Comparison of ENCODE assay signal across 22 mouse cellular contexts in genomic region chr19:53544923-53545561, GRCm38 (mm10). TPM values are rescaled to one million over a fixed set of nuclear protein-coding genes. Genes with fewer than 3 reads are reported as not detected.
A peak's percentile ranks its signal among the peaks of the same experiment; 100 is the strongest.
DNase-seq lines count a peak whose midpoint lies in the region; ATAC-seq lines count a peak whose summit lies in the region.
"Had no signal": no experiment of that assay in that cellular context is flagged by ENCODE, and none has a peak within 500 bp of the region (broad histone marks: within the 10 kb centered on the region; RNA-seq: fewer than 3 reads in every experiment).

No protein-coding gene starts in this region.

- H3K4me1 ChIP-seq in hindbrain, embryonic 12.5 days = peaks cover 5% of the 10 kb centered on the region
- no peaks in the 10 kb centered on the region for H3K4me1 ChIP-seq in forebrain, embryonic 16.5 days (replicated peaks; ENCODE audit: control insufficient read depth, insufficient read depth, low read length)
- H3K4me1 ChIP-seq: heart, embryonic 15.5 days had no signal

- peak; percentile 50 for ATAC-seq in activated CD4-positive, CD25-positive, alpha-beta regulatory T cell, adult 4 months
- peak; percentile 21 for ATAC-seq in inflammation-experienced regulatory T-cells, adult 6 months
- ATAC-seq in hindbrain, embryonic 12.5 days (ENCODE audit: low FRiP score) = no peak
- ATAC-seq in forebrain, embryonic 16.5 days = no peak
- ATAC-seq: forebrain, embryonic 14.5 days; intestine, postnatal 0 days had no signal

- H3K9me3 ChIP-seq in hindbrain, embryonic 12.5 days (replicated peaks) = no peaks in the 10 kb centered on the region
- no peaks in the 10 kb centered on the region for H3K9me3 ChIP-seq in forebrain, embryonic 16.5 days (ENCODE audit: control insufficient read depth, low read length)
- H3K9me3 ChIP-seq: embryonic facial prominence, embryonic 10.5 days; forebrain, embryonic 10.5 days; heart, embryonic 15.5 days had no signal

- 67% methylated on average over 4 of the region's 4 CpGs for WGBS in hindbrain, embryonic 12.5 days
- 76% methylated on average over 4 of the region's 4 CpGs for WGBS in forebrain, embryonic 16.5 days

- H3K27ac ChIP-seq in hindbrain, embryonic 12.5 days = no peak overlapping the region
- H3K27ac ChIP-seq in forebrain, embryonic 16.5 days (ENCODE audit: low read length) = no peak overlapping the region
- H3K27ac ChIP-seq: embryonic facial prominence, embryonic 10.5 days; forebrain, embryonic 10.5 days; heart, adult 2 months; heart, embryonic 15.5 days; hindbrain, embryonic 14.5 days had no signal

- H3K27me3 ChIP-seq in hindbrain, embryonic 12.5 days = no peaks in the 10 kb centered on the region
- H3K27me3 ChIP-seq in forebrain, embryonic 16.5 days (replicated peaks; ENCODE audit: control insufficient read depth, insufficient read depth, low read length) = no peaks in the 10 kb centered on the region
- H3K27me3 ChIP-seq: heart, embryonic 15.5 days had no signal

- H3K9ac ChIP-seq in hindbrain, embryonic 12.5 days = no peak overlapping the region
- H3K9ac ChIP-seq in forebrain, embryonic 16.5 days (replicated peaks; ENCODE audit: low read depth, low read length) = no peak overlapping the region
- H3K9ac ChIP-seq: heart, embryonic 15.5 days; hindbrain, embryonic 14.5 days had no signal

- peak; percentile 45 for DNase-seq in CD4-positive helper T cell, adult 2 months (ENCODE audit: low read depth, low spot score)
- DNase-seq in lung, postnatal 4 days = no peak
- DNase-seq in urinary bladder, postnatal 10 days (ENCODE audit: low spot score) = no peak
- DNase-seq: adrenal gland, postnatal 10 days; cerebellum, adult 11-12 months; cerebellum, adult 9-10 months; cerebellum, postnatal 36 days; gastrocnemius, postnatal 10 days; heart, adult 2 months; heart, postnatal 14 days had no signal

- no peak overlapping the region for H3K4me2 ChIP-seq in hindbrain, embryonic 12.5 days (replicated peaks)
- no peak overlapping the region for H3K4me2 ChIP-seq in forebrain, embryonic 16.5 days (ENCODE audit: low read length)
- H3K4me2 ChIP-seq: heart, embryonic 11.5 days; heart, embryonic 15.5 days; hindbrain, embryonic 14.5 days had no signal

- no peaks in the 10 kb centered on the region for H3K36me3 ChIP-seq in hindbrain, embryonic 12.5 days
- no peaks in the 10 kb centered on the region for H3K36me3 ChIP-seq in forebrain, embryonic 16.5 days (ENCODE audit: control insufficient read depth, insufficient read depth)

- no peak overlapping the region for H3K4me3 ChIP-seq in hindbrain, embryonic 12.5 days
- no peak overlapping the region for H3K4me3 ChIP-seq in forebrain, embryonic 16.5 days (replicated peaks; ENCODE audit: low read length)
- H3K4me3 ChIP-seq: embryonic facial prominence, embryonic 10.5 days; erythroblast, embryonic 14.5 days; forebrain, embryonic 10.5 days; heart, adult 2 months; heart, embryonic 15.5 days had no signal

RNA-seq across cellular contexts. Expression of gene Dusp5, which starts 16.1 kb away (rescaled TPM):
- polyA plus RNA-seq in activated CD4-positive, CD25-positive, alpha-beta regulatory T cell, adult 4 months (2017; shearing (Covaris generic)) = 10 to 100 TPM; 10.2 to 11.4 TPM
- 10 to 100 TPM in 1 of 3 experiments, 1 to 10 TPM in 2; 5.8 to 13.8 (median 6.4) TPM for polyA plus RNA-seq in inflammation-experienced regulatory T-cells, adult 6 months (2017; shearing (Covaris generic))
- polyA plus RNA-seq in hindbrain, embryonic 12.5 days (2016; fragmentation: Nextera tagmentation; extraction: Ambion mirVana) = 2.4 TPM in 2 replicates
- 2.4 and 3.9 TPM in 2 replicates for polyA plus RNA-seq in forebrain, embryonic 16.5 days (2015; fragmentation: Nextera tagmentation; extraction: Ambion mirVana)

RNA-seq across cellular contexts. Expression of gene Nutf2-ps1, which starts 43.8 kb away (rescaled TPM):
- polyA plus RNA-seq in activated CD4-positive, CD25-positive, alpha-beta regulatory T cell, adult 4 months (2017; shearing (Covaris generic)) = 100 to 1,000 TPM; 157 to 194 TPM
- 100 to 1,000 TPM; 144 to 258 (median 167) TPM for polyA plus RNA-seq in inflammation-experienced regulatory T-cells, adult 6 months (2017; shearing (Covaris generic))
- polyA plus RNA-seq in hindbrain, embryonic 12.5 days (2016; fragmentation: Nextera tagmentation; extraction: Ambion mirVana) = 327 and 336 TPM in 2 replicates
- polyA plus RNA-seq in forebrain, embryonic 16.5 days (2015; fragmentation: Nextera tagmentation; extraction: Ambion mirVana) = 266 and 275 TPM in 2 replicates

RNA-seq across cellular contexts. Expression of gene Smc3, which starts 55.2 kb away (rescaled TPM):
- polyA plus RNA-seq in activated CD4-positive, CD25-positive, alpha-beta regulatory T cell, adult 4 months (2017; shearing (Covaris generic)) = 10 to 100 TPM; 35.7 to 38.4 TPM
- 10 to 100 TPM; 38.7 to 43.1 (median 39.0) TPM for polyA plus RNA-seq in inflammation-experienced regulatory T-cells, adult 6 months (2017; shearing (Covaris generic))
- polyA plus RNA-seq in hindbrain, embryonic 12.5 days (2016; fragmentation: Nextera tagmentation; extraction: Ambion mirVana) = 78.1 and 82.3 TPM in 2 replicates
- polyA plus RNA-seq in forebrain, embryonic 16.5 days (2015; fragmentation: Nextera tagmentation; extraction: Ambion mirVana) = 70.4 and 79.2 TPM in 2 replicates

Comparison
In these comparisons a context has a peak if more than half of its experiments do, and no peak if none do; other contexts are left out.
1. ATAC-seq: peak in activated CD4-positive, CD25-positive, alpha-beta regulatory T cell, adult 4 months (single experiment) and inflammation-experienced regulatory T-cells, adult 6 months (single experiment); none in hindbrain, embryonic 12.5 days (single experiment) and forebrain, embryonic 16.5 days (single experiment).